Mouse (Mus musculus) neutrophil, adult 65 days (primary cell): ENCODE measurements around the gene Mef2d. TPM values are rescaled to one million over a fixed set of nuclear protein-coding genes. Genes with fewer than 3 reads are reported as not detected.

Source experiments
- total RNA-seq: library from RNA; stranded (reverse); gene quantifications from 2 replicates; pipeline ENCODE4 v1.2.4, GENCODE M21; 2023

Gene Mef2d
- 110 and 174 TPM in 2 replicates for total RNA-seq

DNA sequence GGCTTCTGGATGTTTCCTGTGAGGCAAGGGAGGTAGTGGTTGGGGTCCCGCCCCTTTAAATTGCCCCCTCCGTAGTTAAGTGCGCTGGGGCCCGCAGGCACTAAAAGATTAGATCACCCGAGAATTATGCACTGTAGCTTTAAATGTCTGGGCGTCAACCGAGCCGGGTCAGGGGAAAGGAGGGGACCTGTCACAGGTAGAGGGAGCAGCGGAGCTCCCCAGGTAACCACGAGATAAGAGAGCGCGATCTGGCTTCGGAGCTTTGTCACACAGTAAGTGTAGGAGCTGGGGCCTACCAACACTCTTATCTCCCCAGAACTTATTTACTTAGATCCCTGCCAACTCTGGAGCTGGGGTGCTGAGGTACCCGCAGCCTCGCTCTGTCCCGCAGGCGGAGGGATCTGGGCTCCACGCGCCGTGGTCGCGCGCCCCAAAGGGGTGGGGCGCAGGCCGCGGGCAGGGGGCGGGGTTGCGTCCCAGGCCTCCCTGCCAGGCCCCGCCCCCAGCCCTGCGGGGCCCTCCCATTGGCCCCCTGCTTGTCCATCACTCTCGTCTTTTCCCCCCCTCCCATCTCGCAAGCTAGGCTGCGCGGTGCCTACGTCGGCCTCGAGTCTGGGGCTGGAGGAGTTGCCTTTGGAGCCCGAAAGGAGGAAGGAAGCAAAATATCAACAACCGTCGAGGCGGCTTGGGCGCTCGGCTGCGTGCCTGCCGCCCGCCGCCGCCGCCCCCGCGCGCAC, at the start of gene Mef2d:
Gene Mef2d, plus strand, starts transcription at position 586 of the 737 bp plus-strand sequence.

Other genes with a start within 250 kb of the Mef2d start
- gene Hdgf, start 236.1 kb upstream of the Mef2d start, total RNA-seq, result 80.4 and 98.0 TPM in 2 replicates
- 62.4 and 72.9 TPM in 2 replicates for gene Mrpl24, start 222.9 kb upstream of the Mef2d start, total RNA-seq
- gene Isg20l2, start 212.1 kb upstream of the Mef2d start, total RNA-seq, result 21.0 and 25.9 TPM in 2 replicates
- 10.7 and 10.8 TPM in 2 replicates for gene Rrnad1, start 211.7 kb upstream of the Mef2d start, total RNA-seq
- 0.54 and 0.66 TPM in 2 replicates for gene Crabp2, start 193.7 kb upstream of the Mef2d start, total RNA-seq
- not detected in 2 replicates for gene Nes, start 171.3 kb upstream of the Mef2d start, total RNA-seq
- not detected in 2 replicates for gene Bcan, start 142.1 kb upstream of the Mef2d start, total RNA-seq
- not detected in 2 replicates for gene Hapln2, start 114.8 kb upstream of the Mef2d start, total RNA-seq
- 2.7 and 3.8 TPM in 2 replicates for gene Gpatch4, start 99.3 kb upstream of the Mef2d start, total RNA-seq
- gene Naxe, start 83.9 kb upstream of the Mef2d start, total RNA-seq, result 21.0 and 21.5 TPM in 2 replicates
- not detected in 2 replicates for gene Ttc24, start 64.1 kb upstream of the Mef2d start, total RNA-seq
- gene Iqgap3, start 60.4 kb upstream of the Mef2d start, total RNA-seq, result 29.2 and 45.4 TPM in 2 replicates
- gene Rhbg, start 112.3 kb downstream of the Mef2d start, total RNA-seq, result not detected in 2 replicates
- gene Gm38392, start 144.8 kb downstream of the Mef2d start, total RNA-seq, result not detected in 2 replicates
- 0.75 TPM in 1 of 2 replicates, not detected in the other for gene Tsacc, start 154.6 kb downstream of the Mef2d start, total RNA-seq
- gene Cct3, start 154.7 kb downstream of the Mef2d start, total RNA-seq, result 51.4 and 56.4 TPM in 2 replicates
- gene Glmp, start 182.7 kb downstream of the Mef2d start, total RNA-seq, result 109 and 122 TPM in 2 replicates
- 0.52 and 1.1 TPM in 2 replicates for gene Tmem79, start 193.8 kb downstream of the Mef2d start, total RNA-seq
- gene Smg5, start 193.9 kb downstream of the Mef2d start, total RNA-seq, result 37.7 and 55.2 TPM in 2 replicates
- gene Paqr6, start 222.2 kb downstream of the Mef2d start, total RNA-seq, result 1.3 TPM in 1 of 2 replicates, not detected in the other
- gene Bglap3, start 230.4 kb downstream of the Mef2d start, total RNA-seq, result 6.0 and 6.1 TPM in 2 replicates
- 6.0 and 6.9 TPM in 2 replicates for gene Bglap2, start 236.3 kb downstream of the Mef2d start, total RNA-seq
- gene Bglap, start 242.1 kb downstream of the Mef2d start, total RNA-seq, result 19.5 and 34.7 TPM in 2 replicates